Mouse (Mus musculus): ENCODE measurements around the gene Trim43b. TPM values are rescaled to one million over a fixed set of nuclear protein-coding genes. Genes with fewer than 3 reads are reported as not detected.
"Not testable (repeated sequence)": the region's sequence is repeated elsewhere in the genome, so short reads cannot be mapped to it uniquely, and the experiment has no call there.

Gene Trim43b
- polyA plus RNA-seq (2014; fragmentation: Nextera tagmentation; extraction: Ambion mirVana) = not detected in 2 replicates

DNA sequence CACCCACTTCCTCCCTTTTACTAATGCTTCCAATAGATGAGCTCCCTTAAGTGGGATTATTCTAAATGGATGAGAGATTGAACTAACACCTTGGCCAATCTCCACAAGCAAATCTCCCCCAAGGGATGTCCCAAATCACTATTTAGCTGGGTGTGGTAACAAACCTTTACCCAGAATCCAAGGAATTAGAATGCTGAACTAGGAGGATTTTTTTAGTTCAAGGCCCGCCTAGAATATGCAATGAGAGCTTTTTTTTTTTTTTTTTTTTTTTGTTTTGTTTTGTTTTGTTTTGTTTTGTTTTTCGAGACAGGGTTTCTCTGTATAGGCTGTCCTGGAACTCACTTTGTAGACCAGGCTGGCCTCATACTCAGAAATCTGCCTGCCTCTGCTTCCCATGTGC is at the start of gene Trim43b:
Gene Trim43b (minus strand): TSS at position 101 of the 400 bp plus-strand sequence.
- H3K27ac ChIP-seq (replicated peaks in 1 of 2; ENCODE audit: control insufficient read depth in 1 of 2, insufficient read depth in 1 of 2, low read depth in 2 of 2, low read length in 2 of 2); H3K9me3 ChIP-seq (ENCODE audit: control insufficient read depth, low read length); ATAC-seq (ENCODE audit: insufficient number of reproducible peaks, insufficient read depth, low FRiP score, low read depth); H3K36me3 ChIP-seq (ENCODE audit: control insufficient read depth, insufficient read depth, low read length); H3K9ac ChIP-seq (ENCODE audit: low read length); H3K4me1 ChIP-seq (ENCODE audit: control insufficient read depth in 2 of 2, insufficient read depth in 2 of 2, low read length in 2 of 2); H3K27me3 ChIP-seq (ENCODE audit: control insufficient read depth, insufficient read depth, low read length); H3K4me2 ChIP-seq (ENCODE audit: low read length); H3K4me3 ChIP-seq (ENCODE audit: control insufficient read depth in 1 of 2, insufficient read depth in 1 of 2, low read depth in 1 of 2, low read length in 2 of 2): not testable (repeated sequence)
- 75% methylated on average over 2 of the region's 2 CpGs for WGBS

DNA sequence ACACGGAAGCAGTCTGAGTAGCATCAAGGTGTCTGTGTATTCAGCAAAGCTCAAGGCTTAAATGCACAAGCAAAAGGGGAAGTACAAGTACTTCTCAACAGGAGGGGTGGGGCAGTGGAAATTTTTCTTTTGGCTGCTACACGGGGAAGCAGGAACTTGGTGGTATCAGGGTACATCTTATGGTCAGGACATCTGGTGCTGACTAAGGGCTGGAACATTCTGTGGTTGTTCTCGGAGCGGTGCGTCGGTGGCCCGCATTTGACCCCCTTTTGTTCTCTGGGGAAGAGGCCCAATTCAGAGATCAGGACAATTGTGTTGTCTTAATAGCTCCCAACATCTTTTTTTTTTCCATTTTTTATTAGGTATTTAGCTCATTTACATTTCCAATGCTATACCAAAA is 11.9 kb upstream of the Trim43b start:
- not testable (repeated sequence) for H3K27ac ChIP-seq (replicated peaks in 1 of 2; ENCODE audit: control insufficient read depth in 1 of 2, insufficient read depth in 1 of 2, low read depth in 2 of 2, low read length in 2 of 2); H3K27me3 ChIP-seq (ENCODE audit: control insufficient read depth, insufficient read depth, low read length); H3K9me3 ChIP-seq (ENCODE audit: control insufficient read depth, low read length); H3K4me3 ChIP-seq (ENCODE audit: control insufficient read depth in 1 of 2, insufficient read depth in 1 of 2, low read depth in 1 of 2, low read length in 2 of 2); H3K36me3 ChIP-seq (ENCODE audit: control insufficient read depth, insufficient read depth, low read length); H3K4me1 ChIP-seq (ENCODE audit: control insufficient read depth in 2 of 2, insufficient read depth in 2 of 2, low read length in 2 of 2); H3K9ac ChIP-seq (ENCODE audit: low read length); H3K4me2 ChIP-seq (ENCODE audit: low read length); ATAC-seq (ENCODE audit: insufficient number of reproducible peaks, insufficient read depth, low FRiP score, low read depth)
- WGBS = 91% methylated on average over 7 of the region's 7 CpGs

DNA sequence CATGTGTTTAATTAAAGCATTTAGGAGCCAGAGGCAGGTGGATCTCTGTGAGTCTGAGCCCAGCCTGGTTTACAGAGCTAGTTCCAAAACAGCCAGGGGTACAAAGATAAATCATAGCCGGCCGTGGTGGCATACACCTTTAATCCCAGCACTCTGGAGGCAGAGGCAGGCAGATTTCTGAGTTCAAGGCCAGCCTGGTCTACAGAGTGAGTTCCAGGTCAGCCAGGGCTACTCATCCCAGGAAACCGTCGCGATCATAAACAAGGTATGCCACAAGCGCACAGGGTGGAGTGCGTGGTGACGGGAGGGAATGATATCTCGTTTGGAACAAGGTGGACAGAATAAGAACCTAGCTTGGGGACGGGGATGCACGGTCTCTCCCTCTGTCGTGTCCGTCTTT is 5.9 kb downstream of the Trim43b start:
- H3K9ac ChIP-seq (ENCODE audit: low read length); H3K9me3 ChIP-seq (ENCODE audit: control insufficient read depth, low read length); H3K4me3 ChIP-seq (ENCODE audit: control insufficient read depth in 1 of 2, insufficient read depth in 1 of 2, low read depth in 1 of 2, low read length in 2 of 2); H3K4me1 ChIP-seq (ENCODE audit: control insufficient read depth in 2 of 2, insufficient read depth in 2 of 2, low read length in 2 of 2); ATAC-seq (ENCODE audit: insufficient number of reproducible peaks, insufficient read depth, low FRiP score, low read depth); H3K27me3 ChIP-seq (ENCODE audit: control insufficient read depth, insufficient read depth, low read length); H3K4me2 ChIP-seq (ENCODE audit: low read length); H3K27ac ChIP-seq (replicated peaks in 1 of 2; ENCODE audit: control insufficient read depth in 1 of 2, insufficient read depth in 1 of 2, low read depth in 2 of 2, low read length in 2 of 2); H3K36me3 ChIP-seq (ENCODE audit: control insufficient read depth, insufficient read depth, low read length): not testable (repeated sequence)
- WGBS = 88% methylated on average over 13 of the region's 13 CpGs

DNA sequence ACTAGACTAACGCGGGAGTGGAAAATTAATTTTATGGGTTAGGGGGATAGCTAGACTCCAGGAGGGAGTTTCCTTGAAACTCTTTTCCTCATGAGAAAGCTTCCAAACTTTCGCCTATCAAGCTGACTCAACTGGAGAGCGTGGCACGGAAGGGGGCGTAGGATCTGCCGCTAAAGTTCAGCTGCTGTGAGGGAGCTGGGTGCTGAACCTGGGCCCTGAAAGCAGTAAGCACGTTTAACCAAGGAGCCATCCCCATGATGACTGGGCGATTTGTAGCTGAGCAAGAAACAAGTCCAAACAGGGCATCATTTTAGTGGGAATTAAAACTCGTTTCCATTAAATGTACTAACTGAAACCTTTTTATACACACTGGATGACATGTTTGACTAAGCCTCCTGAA is 13.0 kb downstream of the Trim43b start:
- ATAC-seq (ENCODE audit: insufficient number of reproducible peaks, insufficient read depth, low FRiP score, low read depth); H3K9me3 ChIP-seq (ENCODE audit: control insufficient read depth, low read length); H3K27ac ChIP-seq (replicated peaks in 1 of 2; ENCODE audit: control insufficient read depth in 1 of 2, insufficient read depth in 1 of 2, low read depth in 2 of 2, low read length in 2 of 2); H3K4me1 ChIP-seq (ENCODE audit: control insufficient read depth in 2 of 2, insufficient read depth in 2 of 2, low read length in 2 of 2); H3K27me3 ChIP-seq (ENCODE audit: control insufficient read depth, insufficient read depth, low read length); H3K36me3 ChIP-seq (ENCODE audit: control insufficient read depth, insufficient read depth, low read length); H3K9ac ChIP-seq (ENCODE audit: low read length); H3K4me3 ChIP-seq (ENCODE audit: control insufficient read depth in 1 of 2, insufficient read depth in 1 of 2, low read depth in 1 of 2, low read length in 2 of 2); H3K4me2 ChIP-seq (ENCODE audit: low read length): not testable (repeated sequence)
- WGBS = 73% methylated on average over 10 of the region's 10 CpGs

DNA sequence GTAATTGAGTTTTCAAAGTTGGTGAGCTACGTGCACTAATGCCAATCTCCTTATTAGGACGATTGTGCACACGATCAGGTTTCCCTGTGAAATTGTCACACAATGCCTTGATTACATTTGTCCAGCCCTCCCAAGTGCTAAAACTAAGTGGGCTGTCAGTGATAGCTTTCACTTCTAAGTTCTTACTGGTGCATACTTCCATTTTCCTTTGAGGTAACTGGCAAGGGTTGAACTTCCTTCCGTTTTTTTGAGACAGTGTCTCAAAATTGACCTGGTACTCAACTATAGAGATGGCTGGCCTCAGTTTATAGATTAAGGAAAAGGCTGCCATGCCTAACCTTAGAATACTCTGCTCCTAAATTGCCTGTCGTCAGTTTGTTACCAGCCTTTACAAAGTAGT is 16.1 kb downstream of the Trim43b start:
- not testable (repeated sequence) for ATAC-seq (ENCODE audit: insufficient number of reproducible peaks, insufficient read depth, low FRiP score, low read depth); H3K4me3 ChIP-seq (ENCODE audit: control insufficient read depth in 1 of 2, insufficient read depth in 1 of 2, low read depth in 1 of 2, low read length in 2 of 2); H3K36me3 ChIP-seq (ENCODE audit: control insufficient read depth, insufficient read depth, low read length); H3K27me3 ChIP-seq (ENCODE audit: control insufficient read depth, insufficient read depth, low read length); H3K27ac ChIP-seq (replicated peaks in 1 of 2; ENCODE audit: control insufficient read depth in 1 of 2, insufficient read depth in 1 of 2, low read depth in 2 of 2, low read length in 2 of 2); H3K9me3 ChIP-seq (ENCODE audit: control insufficient read depth, low read length); H3K4me2 ChIP-seq (ENCODE audit: low read length); H3K4me1 ChIP-seq (ENCODE audit: control insufficient read depth in 2 of 2, insufficient read depth in 2 of 2, low read length in 2 of 2); H3K9ac ChIP-seq (ENCODE audit: low read length)
- 72% methylated on average over 1 of the region's 5 CpGs for whole genome bisulfite sequencing

DNA sequence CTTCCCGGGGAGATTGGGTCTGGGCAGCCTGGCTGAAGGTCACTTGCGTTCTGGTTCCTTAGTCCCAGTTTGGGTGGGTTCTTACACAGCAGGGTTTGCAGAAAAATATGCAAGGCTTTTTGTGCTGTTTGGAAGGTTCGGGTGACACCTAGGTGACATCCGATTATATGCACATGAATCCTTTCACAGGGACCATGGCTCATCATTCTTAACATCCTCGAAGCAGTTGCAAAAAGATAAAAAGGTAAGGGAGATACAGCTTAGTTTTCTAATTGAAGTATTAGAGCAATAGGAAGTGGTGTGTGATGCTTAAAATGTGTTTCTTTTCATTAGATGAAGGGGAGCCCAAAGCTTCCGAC is 25.5 kb downstream of the Trim43b start:
- not testable (repeated sequence) for H3K4me1 ChIP-seq (ENCODE audit: control insufficient read depth in 2 of 2, insufficient read depth in 2 of 2, low read length in 2 of 2); ATAC-seq (ENCODE audit: insufficient number of reproducible peaks, insufficient read depth, low FRiP score, low read depth); H3K27me3 ChIP-seq (ENCODE audit: control insufficient read depth, insufficient read depth, low read length); H3K36me3 ChIP-seq (ENCODE audit: control insufficient read depth, insufficient read depth, low read length); H3K4me3 ChIP-seq (ENCODE audit: control insufficient read depth in 1 of 2, insufficient read depth in 1 of 2, low read depth in 1 of 2, low read length in 2 of 2); H3K9me3 ChIP-seq (ENCODE audit: control insufficient read depth, low read length); H3K9ac ChIP-seq (ENCODE audit: low read length); H3K27ac ChIP-seq (replicated peaks in 1 of 2; ENCODE audit: control insufficient read depth in 1 of 2, insufficient read depth in 1 of 2, low read depth in 2 of 2, low read length in 2 of 2)
- H3K4me2 ChIP-seq (ENCODE audit: low read length) = 0 out of 2 replicates have a peak overlapping the region, but pooled peaks have one; percentile 18
- 84% methylated on average over 3 of the region's 6 CpGs for WGBS

DNA sequence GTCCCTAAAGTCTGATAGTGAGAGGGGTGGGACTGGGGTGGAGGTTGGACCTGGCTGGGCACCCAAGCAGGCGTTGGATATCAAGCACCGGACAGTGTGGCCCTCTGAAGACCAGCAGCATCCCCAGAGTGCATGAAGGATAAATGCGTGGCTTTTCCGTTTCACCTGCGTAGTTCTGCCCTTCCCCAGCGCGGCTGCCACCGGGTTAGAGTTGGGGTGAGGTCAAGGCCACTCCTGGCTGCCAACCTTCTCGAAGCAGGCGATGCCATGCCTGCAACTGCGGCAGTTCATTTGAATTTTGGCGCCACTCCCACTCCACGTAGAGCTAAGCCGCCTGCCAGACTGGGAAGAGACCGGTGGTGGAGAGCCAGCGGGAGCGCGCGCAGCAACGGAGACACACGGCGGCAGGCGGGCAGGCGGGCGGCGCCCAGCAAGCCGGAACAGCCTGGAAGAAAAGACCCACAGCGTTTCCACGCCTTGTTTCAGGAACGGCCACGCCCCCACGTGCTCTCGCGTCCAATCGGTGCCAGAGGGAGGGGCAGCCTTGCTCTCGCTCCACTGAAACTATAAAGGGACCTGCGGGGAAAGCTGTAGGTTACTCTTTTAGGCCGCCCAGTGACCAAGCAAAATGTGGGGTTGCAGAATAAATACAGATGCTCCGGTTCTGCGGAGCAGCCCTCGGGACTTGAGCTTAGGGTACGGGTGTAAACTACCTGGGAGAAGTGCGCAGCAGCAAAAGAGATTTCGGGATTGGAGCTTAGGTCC is 26.1 kb downstream of the Trim43b start:
- not testable (repeated sequence) for H3K9me3 ChIP-seq (ENCODE audit: control insufficient read depth, low read length); H3K36me3 ChIP-seq (ENCODE audit: control insufficient read depth, insufficient read depth, low read length); H3K27me3 ChIP-seq (ENCODE audit: control insufficient read depth, insufficient read depth, low read length); H3K4me1 ChIP-seq (ENCODE audit: control insufficient read depth in 2 of 2, insufficient read depth in 2 of 2, low read length in 2 of 2); H3K9ac ChIP-seq (ENCODE audit: low read length); H3K4me3 ChIP-seq (ENCODE audit: control insufficient read depth in 1 of 2, insufficient read depth in 1 of 2, low read depth in 1 of 2, low read length in 2 of 2); H3K27ac ChIP-seq (replicated peaks in 1 of 2; ENCODE audit: control insufficient read depth in 1 of 2, insufficient read depth in 1 of 2, low read depth in 2 of 2, low read length in 2 of 2)
- peak overlapping the region; percentile 18; the same call in 1 of the 2 replicates for H3K4me2 ChIP-seq (ENCODE audit: low read length)
- 59% methylated on average over 37 of the region's 44 CpGs for WGBS
- peak; percentile 90 for ATAC-seq (ENCODE audit: insufficient number of reproducible peaks, insufficient read depth, low FRiP score, low read depth)

Data from heart, embryonic 14.5 days (tissue).